Mouse (Mus musculus) right cerebral cortex, postnatal 14 days (tissue): Measurements from ENCODE around the gene Aak1.
A peak's percentile ranks its signal among the peaks of the same experiment; 100 is the strongest.
"Not testable (repeated sequence)": the region's sequence is repeated elsewhere in the genome, so short reads cannot be mapped to it uniquely, and the experiment has no call there.

Experiments used
- DNase-seq: peaks from one replicate; pipeline ENCODE4 v3.0.0; 2022

The Aak1 gene

GRCm38 (mm10) chr6:86843636-86844035, 5.7 kb upstream of the Aak1 start:
- DNase-seq = no peak

GRCm38 (mm10) chr6:86846467-86846866, 2.9 kb upstream of the Aak1 start:
- no peak for DNase-seq

GRCm38 (mm10) chr6:86847816-86848215, 1.5 kb upstream of the Aak1 start:
- no peak for DNase-seq

GRCm38 (mm10) chr6:86848580-86848914, 770 bp upstream of the Aak1 start:
- DNase-seq = no peak

GRCm38 (mm10) chr6:86849692-86850445, 552 bp downstream of the Aak1 start:
- DNase-seq = peak; percentile 62

GRCm38 (mm10) chr6:86850588-86850987, 1.3 kb downstream of the Aak1 start:
- no peak for DNase-seq

- no peak for DNase-seq
These were observed 2.2 kb downstream of the Aak1 start for GRCm38 (mm10) chr6:86851561-86851960.

GRCm38 (mm10) chr6:86853928-86854327, 4.6 kb downstream of the Aak1 start:
- no peak for DNase-seq

GRCm38 (mm10) chr6:86854941-86855340, 5.6 kb downstream of the Aak1 start:
- no peak for DNase-seq

- no peak for DNase-seq
These were observed 9.3 kb downstream of the Aak1 start for GRCm38 (mm10) chr6:86858606-86859005.

- no peak for DNase-seq
These were observed 11.6 kb downstream of the Aak1 start for GRCm38 (mm10) chr6:86860732-86861463.

GRCm38 (mm10) chr6:86864358-86864757, 15.0 kb downstream of the Aak1 start:
- no peak for DNase-seq

- DNase-seq = no peak
These were observed 21.0 kb downstream of the Aak1 start for GRCm38 (mm10) chr6:86870335-86870734.

- DNase-seq = no peak
These were observed 22.5 kb downstream of the Aak1 start for GRCm38 (mm10) chr6:86871783-86872182.

- no peak for DNase-seq
These were observed 25.5 kb downstream of the Aak1 start for GRCm38 (mm10) chr6:86874711-86875375.

- no peak for DNase-seq
These were observed 27.1 kb downstream of the Aak1 start for GRCm38 (mm10) chr6:86876451-86876850.

GRCm38 (mm10) chr6:86878656-86879055, 29.3 kb downstream of the Aak1 start:
- not testable (repeated sequence) for DNase-seq

- DNase-seq = peak; percentile 16
These were observed 30.0 kb downstream of the Aak1 start for GRCm38 (mm10) chr6:86879314-86879713.

- DNase-seq = no peak
These were observed 34.9 kb downstream of the Aak1 start for GRCm38 (mm10) chr6:86884230-86884629.

- no peak for DNase-seq
These were observed 35.4 kb downstream of the Aak1 start for GRCm38 (mm10) chr6:86884746-86885145.

GRCm38 (mm10) chr6:86885816-86886529, 36.7 kb downstream of the Aak1 start:
- no peak for DNase-seq

GRCm38 (mm10) chr6:86886803-86887202, 37.5 kb downstream of the Aak1 start:
- no peak for DNase-seq

- no peak for DNase-seq
These were observed 48.2 kb downstream of the Aak1 start for GRCm38 (mm10) chr6:86897520-86897919.
